Mouse (Mus musculus) MEL (cell line): ENCODE data around the gene Tnfrsf19. TPM values are rescaled to one million over a fixed set of nuclear protein-coding genes. Genes with fewer than 3 reads are reported as not detected.

Experiments used
- DNase-seq: peaks from one replicate; pipeline ENCODE4 v3.0.0; 2011; ENCODE audit warnings: low read depth, low spot score
- H3K27ac ChIP-seq: 2 replicates; pipeline ENCODE4 v1.5.1; 2012; ENCODE audit warnings: low read depth, mild to moderate bottlenecking, control low read depth, low read length, moderate library complexity; ENCODE audit not compliant: control insufficient read depth
- H3K27me3 ChIP-seq, 2 experiments: fragments of 150-350 bp in 1 of 2; sonication (generic) in 1 of 2; 2 replicates each; pipeline ENCODE4 v1.6.1; 2012; ENCODE audit warnings: low read length in 2 of 2, mild to moderate bottlenecking in 2 of 2, improper control_type of control experiment in 1 of 2, moderate library complexity in 1 of 2; ENCODE audit not compliant: insufficient read depth in 2 of 2, control insufficient read depth in 1 of 2
- H3K36me3 ChIP-seq, 2 experiments: 2 replicates each; pipeline ENCODE4 v1.6.1; 2012 to 2014; ENCODE audit warnings: low read length in 2 of 2, improper control_type of control experiment in 1 of 2, inconsistent platforms in 1 of 2, mild to moderate bottlenecking in 1 of 2; ENCODE audit not compliant: insufficient read depth in 2 of 2, control insufficient read depth in 1 of 2
- H3K4me1 ChIP-seq, 2 experiments: fragments of 150-350 bp in 1 of 2; sonication (generic) in 1 of 2; 2 replicates each; pipeline ENCODE4 v1.6.1; 2012; ENCODE audit warnings: low read length in 2 of 2, improper control_type of control experiment in 1 of 2, mild to moderate bottlenecking in 1 of 2; ENCODE audit not compliant: insufficient read depth in 2 of 2, control insufficient read depth in 1 of 2
- H3K4me3 ChIP-seq, 2 experiments: fragments of 150-350 bp in 1 of 2; sonication (generic) in 1 of 2; 2 replicates each; pipeline ENCODE4 v1.5.1; 2012; ENCODE audit warnings: low read depth in 2 of 2, low read length in 2 of 2, mild to moderate bottlenecking in 2 of 2, moderate library complexity in 2 of 2, control low read depth in 1 of 2, improper control_type of control experiment in 1 of 2; ENCODE audit not compliant: control insufficient read depth in 1 of 2, insufficient read depth in 1 of 2
- H3K79me2 ChIP-seq: 2 replicates; pipeline ENCODE4 v1.6.1; 2012; ENCODE audit warnings: mild to moderate bottlenecking, low read length, moderate library complexity; ENCODE audit not compliant: control insufficient read depth, poor library complexity, insufficient read depth
- H3K9ac ChIP-seq: 2 replicates; pipeline ENCODE4 v1.6.1; 2012; ENCODE audit warnings: low read depth, mild to moderate bottlenecking, control low read depth, low read length, moderate library complexity; ENCODE audit not compliant: control insufficient read depth, poor library complexity, severe bottlenecking
- H3K9me3 ChIP-seq: fragments of 150-350 bp; sonication (generic); replicated peaks from 2 replicates; pipeline ENCODE4 v1.6.1; 2012; ENCODE audit warnings: mild to moderate bottlenecking, low read length, improper control_type of control experiment, moderate library complexity; ENCODE audit not compliant: insufficient read depth
- CHD2 ChIP-seq: IDR thresholded peaks from 2 replicates; pipeline ENCODE4 v1.6.1; 2011; ENCODE audit warnings: low read length, improper control_type of control experiment
- CTCF ChIP-seq, 3 experiments: IDR thresholded peaks in 2 of 3; conservative IDR thresholded peaks in 1 of 3; 2 replicates each; pipeline ENCODE4 v1.5.1; 2011 to 2012; ENCODE audit warnings: low read length in 3 of 3, low read depth in 2 of 3, mild to moderate bottlenecking in 2 of 3, improper control_type of control experiment in 1 of 3, inconsistent platforms in 1 of 3, mixed read lengths in 1 of 3, moderate library complexity in 1 of 3; ENCODE audit not compliant: control insufficient read depth in 1 of 3, insufficient read depth in 1 of 3, poor library complexity in 1 of 3, severe bottlenecking in 1 of 3
- E2F4 ChIP-seq: IDR thresholded peaks from 2 replicates; pipeline ENCODE4 v1.6.1; 2011; ENCODE audit warnings: low read depth, low read length, improper control_type of control experiment, borderline replicate concordance
- ELF1 ChIP-seq: IDR thresholded peaks from 2 replicates; pipeline ENCODE4 v1.6.1; 2014; ENCODE audit warnings: low read depth, mild to moderate bottlenecking, inconsistent platforms, low read length, improper control_type of control experiment, moderate library complexity
- EP300 ChIP-seq, 2 experiments: IDR thresholded peaks; 2 replicates each; pipeline ENCODE4 v1.6.1; 2011; ENCODE audit warnings: improper control_type of control experiment in 2 of 2, low read length in 2 of 2, low read depth in 1 of 2, mild to moderate bottlenecking in 1 of 2
- ETS1 ChIP-seq: IDR thresholded peaks from 2 replicates; pipeline ENCODE4 v1.6.1; 2012; ENCODE audit warnings: low read depth, mild to moderate bottlenecking, inconsistent platforms, low read length, improper control_type of control experiment, moderate library complexity
- GATA1 ChIP-seq: IDR thresholded peaks from 2 replicates; pipeline ENCODE4 v1.6.1; 2011; ENCODE audit warnings: low read depth, low read length, improper control_type of control experiment
- JUND ChIP-seq: IDR thresholded peaks from 2 replicates; pipeline ENCODE4 v1.6.1; 2011; ENCODE audit warnings: low read depth, mild to moderate bottlenecking, improper control_type of control experiment, low read length
- KAT2A ChIP-seq: conservative IDR thresholded peaks from 2 replicates; pipeline ENCODE4 v1.6.1; 2012; ENCODE audit warnings: low read depth, low read length, improper control_type of control experiment, inconsistent platforms
- MAX ChIP-seq: IDR thresholded peaks from 2 replicates; pipeline ENCODE4 v1.6.1; 2011; ENCODE audit warnings: low read length, improper control_type of control experiment
- MAZ ChIP-seq: IDR thresholded peaks from 2 replicates; pipeline ENCODE4 v1.6.1; 2012; ENCODE audit warnings: low read depth, mild to moderate bottlenecking, inconsistent platforms, low read length, improper control_type of control experiment
- MEF2A ChIP-seq: IDR thresholded peaks from 2 replicates; pipeline ENCODE4 v1.6.1; 2014; ENCODE audit warnings: low read depth, mild to moderate bottlenecking, inconsistent platforms, low read length, improper control_type of control experiment; ENCODE audit not compliant: poor library complexity, insufficient replicate concordance, severe bottlenecking; ENCODE audit errors: extremely low read depth
- MYB ChIP-seq: IDR thresholded peaks from 2 replicates; pipeline ENCODE4 v1.6.1; 2011; ENCODE audit warnings: mild to moderate bottlenecking, low read depth, low read length, improper control_type of control experiment
- NELFE ChIP-seq: IDR thresholded peaks from 2 replicates; pipeline ENCODE4 v1.6.1; 2011; ENCODE audit warnings: low read depth, low read length, improper control_type of control experiment
- POLR2A ChIP-seq, 2 experiments: IDR thresholded peaks; 2 replicates each; pipeline ENCODE4 v1.6.1; 2011 to 2012; ENCODE audit warnings: low read length in 2 of 2, mild to moderate bottlenecking in 2 of 2, control low read depth in 1 of 2, improper control_type of control experiment in 1 of 2, low read depth in 1 of 2, moderate library complexity in 1 of 2; ENCODE audit not compliant: control insufficient read depth in 1 of 2, insufficient read depth in 1 of 2, poor library complexity in 1 of 2
- RCOR1 ChIP-seq: IDR thresholded peaks from 2 replicates; pipeline ENCODE4 v1.6.1; 2012; ENCODE audit warnings: low read depth, mild to moderate bottlenecking, inconsistent platforms, low read length, improper control_type of control experiment
- SMC3 ChIP-seq: IDR thresholded peaks from 2 replicates; pipeline ENCODE4 v1.6.1; 2011; ENCODE audit warnings: low read depth, low read length, improper control_type of control experiment
- TAL1 ChIP-seq: IDR thresholded peaks from 2 replicates; pipeline ENCODE4 v1.6.1; 2012; ENCODE audit warnings: mild to moderate bottlenecking, inconsistent platforms, low read length, moderate library complexity, mixed read lengths
- TBP ChIP-seq: IDR thresholded peaks from 2 replicates; pipeline ENCODE4 v1.8.0; 2011; ENCODE audit warnings: low read depth, low read length, improper control_type of control experiment
- TCF12 ChIP-seq: IDR thresholded peaks from 2 replicates; pipeline ENCODE4 v1.6.1; 2014; ENCODE audit warnings: low read depth, mild to moderate bottlenecking, inconsistent platforms, low read length, improper control_type of control experiment, moderate library complexity
- USF1 ChIP-seq: IDR thresholded peaks from 2 replicates; pipeline ENCODE4 v1.6.1; 2014; ENCODE audit warnings: low read depth, mild to moderate bottlenecking, inconsistent platforms, low read length, improper control_type of control experiment, moderate library complexity
- ZC3H11A ChIP-seq: IDR thresholded peaks from 2 replicates; pipeline ENCODE4 v1.6.1; 2012; ENCODE audit warnings: low read depth, mild to moderate bottlenecking, inconsistent platforms, low read length, improper control_type of control experiment
- ZNF384 ChIP-seq: IDR thresholded peaks from 2 replicates; pipeline ENCODE4 v1.6.1; 2012; ENCODE audit warnings: low read depth, mild to moderate bottlenecking, inconsistent platforms, low read length, improper control_type of control experiment
- polyA plus RNA-seq, 2 experiments: library from polyadenylated mRNA; stranded (reverse) in 1 of 2; unstranded in 1 of 2; fragments of >175 nt in 1 of 2; fragments of >200 nt in 1 of 2; gene quantifications; 2 replicates each; pipeline versions ENCODE4 v1.2.1 to v1.2.4; 2012; ENCODE audit warnings: low replicate concordance in 2 of 2, low read depth in 1 of 2; ENCODE audit not compliant: insufficient read length in 2 of 2, insufficient read depth in 1 of 2, missing spikeins in 1 of 2
- total RNA-seq: library from RNA; depleted of rRNA; stranded (reverse); fragments of 300-350 nt; gene quantifications from 2 replicates; pipeline ENCODE4 v1.2.3, GENCODE M21; 2012

Tnfrsf19 gene
- total and polyA plus RNA-seq, 3 experiments = not detected

DNA sequence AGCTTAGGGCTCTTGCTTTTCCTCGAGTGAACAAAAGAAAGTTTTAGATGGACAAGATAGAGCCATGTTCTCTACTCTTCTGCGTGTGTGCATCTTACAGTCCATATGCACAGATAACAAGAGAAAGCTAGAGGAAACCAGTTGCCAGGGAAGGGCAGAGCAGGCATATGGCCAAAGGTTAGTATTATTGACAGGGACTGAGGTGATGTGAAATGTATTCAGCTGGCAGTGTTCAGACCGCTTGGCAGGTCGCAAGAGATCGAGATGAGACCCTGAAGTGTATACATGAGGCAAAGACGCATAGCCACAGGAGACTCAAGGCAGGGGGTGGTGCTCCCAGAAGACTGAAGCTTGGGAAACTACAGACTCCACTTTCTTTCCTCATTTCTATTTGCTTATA lies 62.0 kb downstream of the Tnfrsf19 start:
- H3K4me3 ChIP-seq = no peak overlapping the region
- no peaks in the 10 kb centered on the region for H3K9me3 ChIP-seq
- no peaks in the 10 kb centered on the region for H3K36me3 ChIP-seq
- H3K4me1 ChIP-seq = no peaks in the 10 kb centered on the region
- TF ChIP-seq MAZ = no peak
- no peak for TF ChIP-seq MYB
- TF ChIP-seq NELFE = no peak
- TF ChIP-seq SMC3 = no peak
- no peak for TF ChIP-seq CTCF (IDR thresholded peaks at IDR 0.05 in 2 of 3, conservative IDR thresholded peaks at IDR 0.05 in 1 of 3; ENCODE audit: control insufficient read depth in 1 of 3, insufficient read depth in 1 of 3, low read depth in 2 of 3, low read length in 3 of 3, poor library complexity in 1 of 3, severe bottlenecking in 1 of 3)
- TF ChIP-seq TBP = no peak
- no peak for TF ChIP-seq KAT2A
- no peak for TF ChIP-seq TCF12
- TF ChIP-seq ELF1 = no peak
- TF ChIP-seq EP300 (IDR thresholded peaks at IDR 0.05; ENCODE audit: low read depth in 1 of 2, low read length in 2 of 2) = no peak
- TF ChIP-seq TAL1 = no peak
- no peak for TF ChIP-seq RCOR1
- TF ChIP-seq ZNF384 = no peak
- no peak overlapping the region for H3K9ac ChIP-seq
- no peak for DNase-seq
- H3K79me2 ChIP-seq = no peaks in the 10 kb centered on the region
- no peak overlapping the region for H3K27ac ChIP-seq
- no peaks in the 10 kb centered on the region; a peak in 1 of 4 replicates for H3K27me3 ChIP-seq

DNA sequence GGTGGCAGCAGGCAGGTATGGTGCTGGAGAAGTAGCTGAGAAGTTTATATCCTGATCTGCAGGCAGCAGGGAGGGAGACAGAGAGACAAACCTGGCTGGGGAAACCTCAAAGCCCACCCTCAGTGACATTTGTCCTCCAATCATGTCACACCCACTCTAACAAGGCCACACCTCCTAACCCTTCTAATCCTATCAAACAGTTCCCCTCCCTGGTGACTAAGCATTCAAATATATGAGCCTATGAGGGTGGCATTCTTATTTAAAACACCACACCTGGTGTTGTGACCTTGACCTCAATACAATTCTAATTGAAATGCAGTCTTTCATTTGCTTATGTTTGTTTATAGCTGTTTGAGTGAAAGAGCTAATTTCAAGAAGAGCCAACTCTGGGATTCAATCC lies 64.2 kb downstream of the Tnfrsf19 start:
- DNase-seq = no peak
- H3K27me3 ChIP-seq = no peaks in the 10 kb centered on the region; a peak in 1 of 4 replicates
- H3K79me2 ChIP-seq = no peaks in the 10 kb centered on the region
- no peak overlapping the region for H3K4me3 ChIP-seq
- TF ChIP-seq CHD2 (no peak), MEF2A (no peak), EP300 (IDR thresholded peaks at IDR 0.05; ENCODE audit: low read depth in 1 of 2, low read length in 2 of 2) (no peak), ZC3H11A (no peak), JUND (no peak), GATA1 (no peak), ELF1 (no peak), E2F4 (no peak), USF1 (no peak), ETS1 (no peak), TAL1 (no peak), MAX (no peak), POLR2A (IDR thresholded peaks at IDR 0.05; ENCODE audit: control insufficient read depth in 1 of 2, insufficient read depth in 1 of 2, low read depth in 1 of 2, low read length in 2 of 2, poor library complexity in 1 of 2) (no peak)
- no peaks in the 10 kb centered on the region for H3K36me3 ChIP-seq
- no peaks in the 10 kb centered on the region for H3K4me1 ChIP-seq
- no peaks in the 10 kb centered on the region for H3K9me3 ChIP-seq
- no peak overlapping the region for H3K27ac ChIP-seq
- no peak overlapping the region for H3K9ac ChIP-seq
